In genomic region chr1:141429675-141430074, GRCm38 (mm10) we compare ENCODE assay signal across 15 mouse cellular contexts.
DNase-seq lines count a peak whose midpoint lies in the region; ATAC-seq and TF ChIP-seq lines count a peak whose summit lies in the region.
"Had no signal": no experiment of that assay in that cellular context is flagged by ENCODE, and none has a peak within 500 bp of the region (broad histone marks: within the 10 kb centered on the region; RNA-seq: fewer than 3 reads in every experiment).

No protein-coding gene starts in this region.

- no peaks in the 10 kb centered on the region for H3K36me3 ChIP-seq in midbrain, postnatal 0 days (ENCODE audit: insufficient read depth, low read length)
- H3K36me3 ChIP-seq: heart, embryonic 10.5 days; hindbrain, embryonic 13.5 days; limb, embryonic 13.5 days; stomach, embryonic 15.5 days had no signal

- intact Hi-C loops in left cerebral cortex, adult 2 months (cut with DNase I), result no loop called here

- H3K4me2 ChIP-seq in midbrain, postnatal 0 days (ENCODE audit: low read depth, low read length, poor library complexity, severe bottlenecking), result no peak overlapping the region
- H3K4me2 ChIP-seq: hindbrain, embryonic 13.5 days; limb, embryonic 13.5 days; stomach, embryonic 15.5 days had no signal

- DNase-seq in right cerebral cortex, adult 18-20 months, result peak; percentile 66
- no peak for DNase-seq in right cerebral cortex, postnatal 4 days
- DNase-seq in frontal cortex, postnatal 10 days (ENCODE audit: low spot score in 2 of 2), result peak; percentile 14 to 20
- DNase-seq in left cerebral cortex, adult 2 months (ENCODE audit: extremely low spot score in 1 of 2, low spot score in 2 of 2), result peak; percentile 18 to 40
- DNase-seq in telencephalon, adult 2 months (ENCODE audit: low read depth, low spot score), result peak; percentile 55
- DNase-seq in midbrain, postnatal 0 days (ENCODE audit: low spot score), result no peak
- no peak for DNase-seq in urinary bladder, postnatal 14 days (ENCODE audit: low spot score)
- no peak for DNase-seq in urinary bladder, adult 2 months (ENCODE audit: low spot score)
- DNase-seq: lung, adult 18-20 months; retina, postnatal 1 day had no signal

- H3K9ac ChIP-seq in midbrain, postnatal 0 days (replicated peaks; ENCODE audit: low read length, poor library complexity, severe bottlenecking), result no peak overlapping the region
- H3K9ac ChIP-seq: hindbrain, embryonic 13.5 days; limb, embryonic 13.5 days; stomach, embryonic 15.5 days had no signal

- TF ChIP-seq CTCF in left cerebral cortex, adult 2 months (IDR thresholded peaks at IDR 0.05), result no peak
- no peak for TF ChIP-seq CTCF in midbrain, postnatal 0 days (IDR thresholded peaks at IDR 0.05)

- no peak overlapping the region for H3K4me3 ChIP-seq in left cerebral cortex, adult 2 months
- no peak overlapping the region for H3K4me3 ChIP-seq in midbrain, postnatal 0 days (ENCODE audit: low read depth, low read length)
- H3K4me3 ChIP-seq: heart, embryonic 10.5 days; hindbrain, embryonic 13.5 days; limb, embryonic 13.5 days; stomach, embryonic 15.5 days had no signal

- H3K9me3 ChIP-seq in midbrain, postnatal 0 days (ENCODE audit: low read length), result no peaks in the 10 kb centered on the region
- H3K9me3 ChIP-seq: heart, embryonic 10.5 days; hindbrain, embryonic 13.5 days; limb, embryonic 13.5 days; stomach, embryonic 15.5 days had no signal

- H3K27ac ChIP-seq in left cerebral cortex, adult 2 months, result no peak overlapping the region
- no peak overlapping the region for H3K27ac ChIP-seq in midbrain, postnatal 0 days (ENCODE audit: low read depth, low read length)
- H3K27ac ChIP-seq: heart, embryonic 10.5 days; hindbrain, embryonic 13.5 days; limb, embryonic 13.5 days; stomach, embryonic 15.5 days had no signal

- no peak for ATAC-seq in midbrain, postnatal 0 days (ENCODE audit: low FRiP score)

- no peaks in the 10 kb centered on the region for H3K4me1 ChIP-seq in midbrain, postnatal 0 days (ENCODE audit: insufficient read depth, low read length)
- H3K4me1 ChIP-seq: heart, embryonic 10.5 days; hindbrain, embryonic 13.5 days; limb, embryonic 13.5 days; stomach, embryonic 15.5 days had no signal

- 81% methylated on average over 4 of the region's 4 CpGs for WGBS in midbrain, postnatal 0 days

- no peaks in the 10 kb centered on the region for H3K27me3 ChIP-seq in midbrain, postnatal 0 days (ENCODE audit: insufficient read depth, low read length)
- H3K27me3 ChIP-seq: CH12.LX; hindbrain, embryonic 13.5 days; limb, embryonic 13.5 days; stomach, embryonic 15.5 days had no signal

Comparison
In these comparisons a context has a peak if more than half of its experiments do, and no peak if none do; other contexts are left out.
1. DNase-seq: peak in right cerebral cortex, adult 18-20 months (single experiment), frontal cortex, postnatal 10 days (2 of 2), left cerebral cortex, adult 2 months (2 of 2) and telencephalon, adult 2 months (single experiment); none in right cerebral cortex, postnatal 4 days (single experiment), midbrain, postnatal 0 days (single experiment), urinary bladder, postnatal 14 days (single experiment) and urinary bladder, adult 2 months (single experiment).